Comparison of ENCODE assay signal across 8 mouse cellular contexts in the genomic region with DNA sequence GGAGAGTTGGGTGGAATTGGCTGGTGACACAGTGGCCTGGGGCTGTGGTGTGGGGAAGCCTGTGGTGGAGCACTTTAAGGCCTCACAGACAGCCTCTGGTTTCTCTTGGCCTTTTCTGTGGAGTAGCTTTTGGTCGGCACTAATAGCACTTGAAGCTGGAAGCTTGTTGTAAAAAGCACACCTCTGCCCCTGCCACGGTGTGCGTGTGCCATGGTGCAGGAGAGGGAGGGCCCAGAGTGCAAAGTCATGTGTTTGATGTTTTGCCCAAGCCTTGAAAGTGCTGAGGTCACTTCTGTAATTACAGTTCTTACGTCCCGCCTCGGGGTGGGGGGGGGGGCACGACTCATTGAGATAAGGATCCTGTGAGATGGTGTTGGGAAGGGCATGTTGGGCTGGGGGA. TPM values are rescaled to one million over a fixed set of nuclear protein-coding genes. Genes with fewer than 3 reads are reported as not detected.
DNase-seq lines count a peak whose midpoint lies in the region; ATAC-seq and TF ChIP-seq lines count a peak whose summit lies in the region.

No protein-coding gene starts in this region.

- no peak for TF ChIP-seq POLR2A in kidney, adult 2 months (IDR thresholded peaks at IDR 0.05; ENCODE audit: low read depth, low read length)

- H3K9me3 ChIP-seq in embryonic facial prominence, embryonic 12.5 days = no peaks in the 10 kb centered on the region
- H3K9me3 ChIP-seq in kidney, postnatal 0 days (replicated peaks; ENCODE audit: low read length) = no peaks in the 10 kb centered on the region
- H3K9me3 ChIP-seq in midbrain, postnatal 0 days (ENCODE audit: low read length) = no peaks in the 10 kb centered on the region

- peaks cover 1% of the 10 kb centered on the region for H3K36me3 ChIP-seq in kidney, adult 2 months (ENCODE audit: control insufficient read depth, insufficient read depth, low read length)
- peaks cover 33% of the 10 kb centered on the region for H3K36me3 ChIP-seq in embryonic facial prominence, embryonic 12.5 days
- peaks cover 23% of the 10 kb centered on the region for H3K36me3 ChIP-seq in kidney, postnatal 0 days (ENCODE audit: insufficient read depth, low read length)
- H3K36me3 ChIP-seq in midbrain, postnatal 0 days (ENCODE audit: insufficient read depth, low read length) = peaks cover 25% of the 10 kb centered on the region

- peak overlapping the region; percentile 92 for H3K4me2 ChIP-seq in embryonic facial prominence, embryonic 12.5 days (replicated peaks)
- peak overlapping the region; percentile 96 for H3K4me2 ChIP-seq in kidney, postnatal 0 days (ENCODE audit: low read length)
- H3K4me2 ChIP-seq in midbrain, postnatal 0 days (ENCODE audit: low read depth, low read length, poor library complexity, severe bottlenecking) = peak overlapping the region; percentile 90

- H3K4me3 ChIP-seq in kidney, adult 2 months (ENCODE audit: insufficient read depth, low read depth, low read length) = no peak overlapping the region
- peak overlapping the region; percentile 93 for H3K4me3 ChIP-seq in embryonic facial prominence, embryonic 12.5 days
- peak overlapping the region; percentile 82 for H3K4me3 ChIP-seq in kidney, postnatal 0 days (replicated peaks; ENCODE audit: low read depth, low read length)
- peak overlapping the region; percentile 92 for H3K4me3 ChIP-seq in midbrain, postnatal 0 days (ENCODE audit: low read depth, low read length)

- no peaks in the 10 kb centered on the region for H3K27me3 ChIP-seq in kidney, adult 2 months (replicated peaks; ENCODE audit: control insufficient read depth, insufficient read depth, low read length)
- H3K27me3 ChIP-seq in embryonic facial prominence, embryonic 12.5 days = no peaks in the 10 kb centered on the region
- 0 out of 2 replicates have a peak, but pooled peaks cover 8% of the 10 kb centered on the region for H3K27me3 ChIP-seq in kidney, postnatal 0 days (ENCODE audit: insufficient read depth, low read length)
- peaks cover 3% of the 10 kb centered on the region; the same call in 1 of the 2 replicates for H3K27me3 ChIP-seq in midbrain, postnatal 0 days (ENCODE audit: insufficient read depth, low read length)

- no peak for TF ChIP-seq CTCF in kidney, adult 2 months (conservative IDR thresholded peaks at IDR 0.05; ENCODE audit: insufficient read depth, insufficient read length, low read depth, low read length)
- TF ChIP-seq CTCF in kidney, postnatal 0 days (IDR thresholded peaks at IDR 0.05; ENCODE audit: low read depth) = no peak
- TF ChIP-seq CTCF in midbrain, postnatal 0 days (IDR thresholded peaks at IDR 0.05) = no peak

- 0 out of 2 replicates have a peak, but pooled peaks cover 7% of the 10 kb centered on the region for H3K4me1 ChIP-seq in kidney, adult 2 months (ENCODE audit: control insufficient read depth, insufficient read depth, low read length)
- peaks cover 38% of the 10 kb centered on the region for H3K4me1 ChIP-seq in embryonic facial prominence, embryonic 12.5 days
- H3K4me1 ChIP-seq in kidney, postnatal 0 days (replicated peaks; ENCODE audit: insufficient read depth, low read length) = peaks cover 24% of the 10 kb centered on the region
- H3K4me1 ChIP-seq in midbrain, postnatal 0 days (ENCODE audit: insufficient read depth, low read length) = peaks cover 16% of the 10 kb centered on the region; the same call in 1 of the 2 replicates

- no peak overlapping the region for H3K27ac ChIP-seq in kidney, adult 2 months (ENCODE audit: insufficient read depth, low read depth, low read length)
- peak overlapping the region; percentile 98 for H3K27ac ChIP-seq in embryonic facial prominence, embryonic 12.5 days
- peak overlapping the region; percentile 78; the same call in 1 of the 2 replicates for H3K27ac ChIP-seq in kidney, postnatal 0 days
- no peak overlapping the region for H3K27ac ChIP-seq in midbrain, postnatal 0 days (ENCODE audit: low read depth, low read length)

- ATAC-seq in embryonic facial prominence, embryonic 12.5 days (ENCODE audit: insufficient number of reproducible peaks, insufficient read depth, low FRiP score, low TSS enrichment) = no peak
- no peak for ATAC-seq in kidney, postnatal 0 days (replicated peaks; ENCODE audit: low FRiP score, low read depth)
- ATAC-seq in midbrain, postnatal 0 days (ENCODE audit: low FRiP score) = no peak

- peak; percentile 61 for DNase-seq in kidney, adult 2 months
- DNase-seq in kidney, adult 18-20 months = no peak
- DNase-seq in kidney, postnatal 0 days (ENCODE audit: low spot score) = peak; percentile 24
- DNase-seq in midbrain, postnatal 0 days (ENCODE audit: low spot score) = no peak
- no peak for DNase-seq in cerebellum, adult 9-10 months
- DNase-seq in ovary, postnatal 10 days (ENCODE audit: low spot score) = no peak
- DNase-seq in cerebellum, adult 11-12 months = no peak

- H3K9ac ChIP-seq in embryonic facial prominence, embryonic 12.5 days = peak overlapping the region; percentile 96
- H3K9ac ChIP-seq in kidney, postnatal 0 days (ENCODE audit: low read depth, low read length) = peak overlapping the region; percentile 81; the same call in 1 of the 2 replicates
- H3K9ac ChIP-seq in midbrain, postnatal 0 days (replicated peaks; ENCODE audit: low read length, poor library complexity, severe bottlenecking) = 0 out of 2 replicates have a peak overlapping the region, but pooled peaks have one; percentile 83

- WGBS in kidney, adult 2 months = 26% methylated on average over 7 of the region's 7 CpGs
- 4% methylated on average over 7 of the region's 7 CpGs for WGBS in embryonic facial prominence, embryonic 12.5 days
- WGBS in kidney, postnatal 0 days = 17% methylated on average over 7 of the region's 7 CpGs
- WGBS in midbrain, postnatal 0 days = 13% methylated on average over 7 of the region's 7 CpGs

RNA-seq across cellular contexts. Expression of a gene that starts 1.5 kb away (rescaled TPM):
- 3.5 and 3.9 TPM in 2 replicates for polyA plus RNA-seq in kidney, adult 2 months (2012; rRNA removed)
- polyA plus RNA-seq in embryonic facial prominence, embryonic 12.5 days (2016; fragmentation: Nextera tagmentation; extraction: Ambion mirVana) = 103 and 105 TPM in 2 replicates
- 16.7 and 18.4 TPM in 2 replicates for polyA plus RNA-seq in kidney, postnatal 0 days (2015; fragmentation: Nextera tagmentation; extraction: Ambion mirVana)
- 9.6 and 10.6 TPM in 2 replicates for total RNA-seq in midbrain, postnatal 0 days (2014; rRNA removed)
- polyA plus RNA-seq in midbrain, postnatal 0 days (2015; fragmentation: Nextera tagmentation; extraction: Ambion mirVana) = 5.6 and 6.7 TPM in 2 replicates

RNA-seq across cellular contexts. Expression of a gene that starts 16.5 kb away (rescaled TPM):
- 2.1 and 2.7 TPM in 2 replicates for polyA plus RNA-seq in kidney, adult 2 months (2012; rRNA removed)
- 9.4 and 10.8 TPM in 2 replicates for polyA plus RNA-seq in embryonic facial prominence, embryonic 12.5 days (2016; fragmentation: Nextera tagmentation; extraction: Ambion mirVana)
- 6.1 and 7.7 TPM in 2 replicates for polyA plus RNA-seq in kidney, postnatal 0 days (2015; fragmentation: Nextera tagmentation; extraction: Ambion mirVana)
- total RNA-seq in midbrain, postnatal 0 days (2014; rRNA removed) = 14.9 and 15.5 TPM in 2 replicates
- 6.8 and 7.6 TPM in 2 replicates for polyA plus RNA-seq in midbrain, postnatal 0 days (2015; fragmentation: Nextera tagmentation; extraction: Ambion mirVana)

RNA-seq across cellular contexts. Expression of a gene that starts 36.3 kb away (rescaled TPM):
- not detected in 2 replicates for polyA plus RNA-seq in kidney, adult 2 months (2012; rRNA removed)
- polyA plus RNA-seq in embryonic facial prominence, embryonic 12.5 days (2016; fragmentation: Nextera tagmentation; extraction: Ambion mirVana) = not detected in 2 replicates
- not detected in 2 replicates for polyA plus RNA-seq in kidney, postnatal 0 days (2015; fragmentation: Nextera tagmentation; extraction: Ambion mirVana)
- not detected in 2 replicates for total RNA-seq in midbrain, postnatal 0 days (2014; rRNA removed)
- not detected in 2 replicates for polyA plus RNA-seq in midbrain, postnatal 0 days (2015; fragmentation: Nextera tagmentation; extraction: Ambion mirVana)

Comparison
In these comparisons a context has a peak if more than half of its experiments do, and no peak if none do; other contexts are left out.
1. DNase-seq: peak in kidney, adult 2 months (single experiment) and kidney, postnatal 0 days (single experiment); none in kidney, adult 18-20 months (single experiment), midbrain, postnatal 0 days (single experiment), cerebellum, adult 9-10 months (single experiment), ovary, postnatal 10 days (single experiment) and cerebellum, adult 11-12 months (single experiment).
2. H3K27ac ChIP-seq: peak in embryonic facial prominence, embryonic 12.5 days (single experiment) and kidney, postnatal 0 days (single experiment); none in kidney, adult 2 months (single experiment) and midbrain, postnatal 0 days (single experiment).
3. Peak in every context shown above with its lines, with median percentiles within 50 percentile points of each other: H3K4me2 ChIP-seq and H3K9ac ChIP-seq.